Mouse (Mus musculus) stomach, embryonic 16.5 days (tissue): ENCODE measurements around the gene Pum2. TPM values are rescaled to one million over a fixed set of nuclear protein-coding genes. Genes with fewer than 3 reads are reported as not detected.

ENCODE experiments used
- ATAC-seq: fragments of 200-750 bp; cut with Nextera tagmentation; 2 replicates; pipeline ENCODE4 v1.8.0; 2017; ENCODE audit warnings: moderate number of reproducible peaks, moderate TSS enrichment; ENCODE audit not compliant: insufficient read depth, low FRiP score
- H3K27ac ChIP-seq: fragments of 300-500 bp; sonication (generic); 2 replicates; pipeline ENCODE4 v1.5.1; 2014; ENCODE audit warnings: low read length
- H3K27me3 ChIP-seq: fragments of 300-500 bp; sonication (generic); 2 replicates; pipeline ENCODE4 v1.6.1; 2014; ENCODE audit warnings: low read length, control low read depth, mixed read lengths; ENCODE audit not compliant: control insufficient read depth, insufficient read depth
- H3K36me3 ChIP-seq: fragments of 300-500 bp; sonication (generic); 2 replicates; pipeline ENCODE4 v1.6.1; 2014; ENCODE audit warnings: low read length; ENCODE audit not compliant: control insufficient read depth, insufficient read depth
- H3K4me1 ChIP-seq: fragments of 300-500 bp; sonication (generic); 2 replicates; pipeline ENCODE4 v1.6.1; 2014; ENCODE audit warnings: low read length, control low read depth, mixed read lengths; ENCODE audit not compliant: control insufficient read depth, insufficient read depth
- H3K4me2 ChIP-seq: fragments of 300-500 bp; sonication (generic); 2 replicates; pipeline ENCODE4 v1.6.1; 2014; ENCODE audit warnings: low read depth, low read length, mixed read lengths
- H3K4me3 ChIP-seq: fragments of 300-500 bp; sonication (generic); replicated peaks from 2 replicates; pipeline ENCODE4 v1.5.1; 2014; ENCODE audit warnings: mild to moderate bottlenecking, low read length
- H3K9ac ChIP-seq: fragments of 300-500 bp; sonication (generic); 2 replicates; pipeline ENCODE4 v1.6.1; 2014; ENCODE audit warnings: low read length
- H3K9me3 ChIP-seq: fragments of 300-500 bp; sonication (generic); replicated peaks from 2 replicates; pipeline ENCODE4 v1.6.1; 2016; ENCODE audit warnings: low read length, control low read depth; ENCODE audit not compliant: control insufficient read depth
- WGBS: fragments of 180-500 bp; shearing (Covaris S2); extraction: QIAGEN DNeasy Blood & Tissue Kit; methylation state at CpG from one replicate; pipeline ENCODE4 v1.1.7; 2014; 5-methylcytosine and 5-hydroxymethylcytosine counted together
- polyA plus RNA-seq: library from polyadenylated mRNA; unstranded; fragments of >200 nt; fragmentation: Nextera tagmentation; extraction: Ambion mirVana; gene quantifications from 2 replicates; pipeline ENCODE4 v1.2.1, GENCODE M21; 2015

Pum2 gene
- polyA plus RNA-seq, 1 experiment from 2014 or later = 44.5 TPM

- H3K9me3 ChIP-seq = no peaks in the 10 kb centered on the region
- no peak overlapping the region for H3K4me3 ChIP-seq
- no peaks in the 10 kb centered on the region for H3K4me1 ChIP-seq
- WGBS = 26% methylated on average over 2 of the region's 2 CpGs
- H3K27ac ChIP-seq = no peak overlapping the region
- no peak overlapping the region for H3K9ac ChIP-seq
- no peaks in the 10 kb centered on the region for H3K27me3 ChIP-seq
- no peak for ATAC-seq
- no peaks in the 10 kb centered on the region for H3K36me3 ChIP-seq
- no peak overlapping the region for H3K4me2 ChIP-seq
Observed at GRCm38 (mm10) chr12:8662175-8662574, 11.8 kb upstream of the Pum2 start.

- ATAC-seq = no peak
- H3K36me3 ChIP-seq = no peaks in the 10 kb centered on the region
- H3K27ac ChIP-seq = no peak overlapping the region
Observed at GRCm38 (mm10) chr12:8662721-8663120, 11.2 kb upstream of the Pum2 start.

GRCm38 (mm10) chr12:8667473-8668255, 6.3 kb upstream of the Pum2 start:
- H3K27me3 ChIP-seq = no peaks in the 10 kb centered on the region
- no peaks in the 10 kb centered on the region for H3K9me3 ChIP-seq
- H3K9ac ChIP-seq = no peak overlapping the region
- no peaks in the 10 kb centered on the region for H3K36me3 ChIP-seq
- no peaks in the 10 kb centered on the region for H3K4me1 ChIP-seq
- WGBS = 72% methylated on average over 4 of the region's 4 CpGs
- ATAC-seq = no peak
- no peak overlapping the region for H3K27ac ChIP-seq
- H3K4me3 ChIP-seq = no peak overlapping the region
- H3K4me2 ChIP-seq = no peak overlapping the region

More at GRCm38 (mm10) chr12:8662721-8663120, 11.2 kb upstream of the Pum2 start:
- WGBS = 68% methylated on average over 4 of the region's 4 CpGs
- Histone ChIP-seq H3K4me2 (no peak overlapping the region), H3K27me3 (no peaks in the 10 kb centered on the region), H3K4me3 (no peak overlapping the region), H3K9ac (no peak overlapping the region), H3K4me1 (no peaks in the 10 kb centered on the region), H3K9me3 (no peaks in the 10 kb centered on the region)

- Histone ChIP-seq H3K27me3 (no peaks in the 10 kb centered on the region), H3K36me3 (no peaks in the 10 kb centered on the region), H3K9ac (no peak overlapping the region), H3K4me3 (no peak overlapping the region), H3K4me1 (no peaks in the 10 kb centered on the region), H3K4me2 (no peak overlapping the region), H3K9me3 (no peaks in the 10 kb centered on the region), H3K27ac (no peak overlapping the region)
- ATAC-seq = no peak
- 84% methylated on average over 4 of the region's 4 CpGs for WGBS
Observed at GRCm38 (mm10) chr12:8669421-8669820, 4.5 kb upstream of the Pum2 start.

GRCm38 (mm10) chr12:8669846-8670245, 4.1 kb upstream of the Pum2 start:
- H3K4me1 ChIP-seq = no peaks in the 10 kb centered on the region
- H3K27me3 ChIP-seq = no peaks in the 10 kb centered on the region
- no peaks in the 10 kb centered on the region for H3K9me3 ChIP-seq
- H3K27ac ChIP-seq = no peak overlapping the region
- H3K4me3 ChIP-seq = no peak overlapping the region
- no peak overlapping the region for H3K4me2 ChIP-seq
- WGBS = 76% methylated on average over 3 of the region's 3 CpGs
- H3K9ac ChIP-seq = no peak overlapping the region
- H3K36me3 ChIP-seq = no peaks in the 10 kb centered on the region
- ATAC-seq = no peak

GRCm38 (mm10) chr12:8673121-8673973, 587 bp upstream of the Pum2 start:
- Histone ChIP-seq H3K9ac (peak overlapping the region; percentile 89), H3K27me3 (no peaks in the 10 kb centered on the region), H3K4me1 (peaks cover 18% of the 10 kb centered on the region), H3K4me3 (peak overlapping the region; percentile 90), H3K36me3 (no peaks in the 10 kb centered on the region), H3K9me3 (no peaks in the 10 kb centered on the region), H3K27ac (peak overlapping the region; percentile 90), H3K4me2 (peak overlapping the region; percentile 81)
- no peak; the same call in 1 of the 2 replicates for ATAC-seq
- WGBS = 40% methylated on average over 17 of the region's 17 CpGs

GRCm38 (mm10) chr12:8674377-8674864, 487 bp downstream of the Pum2 start:
- H3K36me3 ChIP-seq = no peaks in the 10 kb centered on the region
- under 1% methylated on average over 60 of the region's 62 CpGs for WGBS
- H3K27me3 ChIP-seq = no peaks in the 10 kb centered on the region
- peak; percentile 84 for ATAC-seq
- peaks cover 18% of the 10 kb centered on the region for H3K4me1 ChIP-seq
- peak overlapping the region; percentile 68 for H3K4me2 ChIP-seq
- H3K9ac ChIP-seq = peak overlapping the region; percentile 100
- H3K4me3 ChIP-seq = peak overlapping the region; percentile 90
- no peaks in the 10 kb centered on the region for H3K9me3 ChIP-seq
- peak overlapping the region; percentile 97 for H3K27ac ChIP-seq

- H3K4me1 ChIP-seq = peaks cover 18% of the 10 kb centered on the region
- no peaks in the 10 kb centered on the region for H3K27me3 ChIP-seq
- peak overlapping the region; percentile 90 for H3K4me3 ChIP-seq
- peak overlapping the region; percentile 68 for H3K4me2 ChIP-seq
- H3K36me3 ChIP-seq = no peaks in the 10 kb centered on the region
- ATAC-seq = no peak
- peak overlapping the region; percentile 97 for H3K27ac ChIP-seq
- H3K9ac ChIP-seq = peak overlapping the region; percentile 100
- under 1% methylated on average over 20 of the region's 20 CpGs for WGBS
- no peaks in the 10 kb centered on the region for H3K9me3 ChIP-seq
Observed at GRCm38 (mm10) chr12:8674891-8675341, 982 bp downstream of the Pum2 start.

GRCm38 (mm10) chr12:8675361-8675760, 1.4 kb downstream of the Pum2 start:
- H3K4me3 ChIP-seq = peak overlapping the region; percentile 90
- H3K4me2 ChIP-seq = peak overlapping the region; percentile 68
- no peak for ATAC-seq
- peak overlapping the region; percentile 100 for H3K9ac ChIP-seq
- H3K36me3 ChIP-seq = no peaks in the 10 kb centered on the region
- H3K4me1 ChIP-seq = peaks cover 18% of the 10 kb centered on the region
- no peaks in the 10 kb centered on the region for H3K27me3 ChIP-seq
- under 1% methylated on average over 7 of the region's 7 CpGs for WGBS
- peak overlapping the region; percentile 97; the same call in 1 of the 2 replicates for H3K27ac ChIP-seq
- H3K9me3 ChIP-seq = no peaks in the 10 kb centered on the region
